Mouse (Mus musculus): ENCODE results near the gene Mia.

DNA sequence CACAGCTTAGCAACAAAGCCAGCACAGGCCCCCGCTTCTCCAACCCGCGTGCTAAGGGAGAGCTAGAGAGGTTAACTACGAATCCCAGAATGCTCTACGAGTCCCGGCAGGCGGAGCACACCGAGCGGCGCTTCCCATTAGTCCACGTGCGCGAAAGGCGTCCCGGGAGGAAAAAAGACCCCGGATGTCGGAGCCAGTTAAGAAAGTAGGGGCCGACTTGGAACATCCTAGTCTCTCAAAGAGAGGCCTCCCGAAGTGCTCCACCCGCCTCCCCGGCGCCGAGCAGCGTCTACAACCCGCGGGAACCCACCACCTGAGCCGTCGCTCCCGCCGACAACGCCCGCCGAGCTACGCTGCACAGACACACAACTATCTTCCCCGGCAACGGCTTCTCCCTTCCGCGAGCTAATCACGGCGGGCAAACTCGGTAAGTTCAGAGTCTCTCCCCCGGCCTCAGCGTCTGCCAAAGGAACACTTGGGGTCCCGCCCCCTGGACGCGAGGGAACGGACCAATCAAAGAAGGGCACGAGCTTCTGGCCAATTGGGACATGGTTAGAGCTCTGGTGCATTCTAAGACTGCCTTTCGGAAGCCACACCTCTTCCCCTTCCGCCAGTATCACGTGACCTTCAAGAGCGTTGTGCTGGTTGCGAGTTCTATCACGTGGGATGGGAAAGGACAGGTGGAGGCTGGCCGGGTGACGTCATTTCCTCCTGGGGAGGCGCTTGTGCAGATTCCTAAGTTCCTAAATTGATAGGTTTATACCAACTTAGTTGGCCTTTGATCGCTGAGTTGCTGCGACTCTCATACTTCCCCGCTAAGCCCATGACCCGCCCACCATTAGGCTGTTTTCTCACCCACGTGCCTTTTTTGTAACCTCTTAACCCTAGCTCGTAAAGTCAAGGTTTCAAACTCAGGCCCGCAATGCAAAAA is 15.0 kb upstream of the Mia start, which contains the start of the genes BC024978 and Snrpa:
- TF ChIP-seq CTCF (IDR thresholded peaks at IDR 0.05; ENCODE audit: low read depth, low read length) (no peak), POLR2A (IDR thresholded peaks at IDR 0.05; ENCODE audit: borderline replicate concordance, low read depth, low read length) (no peak; the same call in 1 of the 2 replicates)
